Mouse (Mus musculus): ENCODE measurements at regions not wholly inside any gene's neighbourhood (a gene's known extent, or its start where the extent isn't known, plus 50 kb on each side); places are given as distances from the start of the nearest gene placed in this dataset.

- H3K4me1 ChIP-seq (replicated peaks; ENCODE audit: control insufficient read depth, insufficient read depth) = no peaks in the 10 kb centered on the region
- no peaks in the 10 kb centered on the region for H3K27me3 ChIP-seq (ENCODE audit: control insufficient read depth, insufficient read depth, low read length)
- WGBS = 44% methylated on average over 14 of the region's 14 CpGs
- DNase-seq (ENCODE audit: low spot score) (peak; percentile 20), ATAC-seq (ENCODE audit: low FRiP score, low TSS enrichment) (0 out of 2 replicates have a peak, but pooled peaks have one; percentile 49)
- H3K4me2 ChIP-seq (replicated peaks; ENCODE audit: low read depth) = no peak overlapping the region; the same call in 1 of the 2 replicates
- no peak overlapping the region for H3K9ac ChIP-seq (ENCODE audit: low read length)
- H3K9me3 ChIP-seq (ENCODE audit: control insufficient read depth, low read length) = no peaks in the 10 kb centered on the region
- TF ChIP-seq CTCF (IDR thresholded peaks at IDR 0.05; ENCODE audit: low read depth) (no peak), EP300 (optimal IDR thresholded peaks at IDR 0.05) (no peak)
- H3K27ac ChIP-seq (replicated peaks) = no peak overlapping the region
- no peaks in the 10 kb centered on the region for H3K36me3 ChIP-seq (ENCODE audit: control insufficient read depth, insufficient read depth, low read length)
- no peak overlapping the region for H3K4me3 ChIP-seq (ENCODE audit: low read depth, low read length)
Measured at GRCm38 (mm10) chr6:98704887-98705622, 362.5 kb upstream of the Gm765 start.

- Histone ChIP-seq H3K27me3 (ENCODE audit: control insufficient read depth, insufficient read depth, low read length) (no peaks in the 10 kb centered on the region), H3K4me3 (ENCODE audit: low read depth, low read length) (no peak overlapping the region), H3K9ac (ENCODE audit: low read length) (no peak overlapping the region), H3K4me1 (replicated peaks; ENCODE audit: control insufficient read depth, insufficient read depth) (no peaks in the 10 kb centered on the region), H3K36me3 (ENCODE audit: control insufficient read depth, insufficient read depth, low read length) (no peaks in the 10 kb centered on the region), H3K4me2 (replicated peaks; ENCODE audit: low read depth) (no peak overlapping the region), H3K9me3 (ENCODE audit: control insufficient read depth, low read length) (no peaks in the 10 kb centered on the region), H3K27ac (replicated peaks) (no peak overlapping the region)
- DNase-seq (ENCODE audit: low spot score) (no peak), ATAC-seq (ENCODE audit: low FRiP score, low TSS enrichment) (no peak)
- 82% methylated on average over 7 of the region's 7 CpGs for WGBS
- TF ChIP-seq CTCF (IDR thresholded peaks at IDR 0.05; ENCODE audit: low read depth) (no peak), EP300 (optimal IDR thresholded peaks at IDR 0.05) (no peak)
Measured at GRCm38 (mm10) chr6:98697571-98697970, 355.0 kb upstream of the Gm765 start.

- Histone ChIP-seq H3K9me3 (ENCODE audit: control insufficient read depth, low read length) (no peaks in the 10 kb centered on the region), H3K4me1 (replicated peaks; ENCODE audit: control insufficient read depth, insufficient read depth) (no peaks in the 10 kb centered on the region), H3K9ac (ENCODE audit: low read length) (no peak overlapping the region), H3K36me3 (ENCODE audit: control insufficient read depth, insufficient read depth, low read length) (no peaks in the 10 kb centered on the region), H3K4me3 (ENCODE audit: low read depth, low read length) (no peak overlapping the region), H3K27ac (replicated peaks) (no peak overlapping the region), H3K4me2 (replicated peaks; ENCODE audit: low read depth) (no peak overlapping the region), H3K27me3 (ENCODE audit: control insufficient read depth, insufficient read depth, low read length) (no peaks in the 10 kb centered on the region)
- TF ChIP-seq EP300 (optimal IDR thresholded peaks at IDR 0.05) = no peak
- no peak for TF ChIP-seq CTCF (IDR thresholded peaks at IDR 0.05; ENCODE audit: low read depth)
- WGBS = 87% methylated on average over 8 of the region's 8 CpGs
- no peak for DNase-seq (ENCODE audit: low spot score)
- ATAC-seq (ENCODE audit: low FRiP score, low TSS enrichment) = no peak
Measured at GRCm38 (mm10) chr6:98693411-98693810, 350.9 kb upstream of the Gm765 start.

- TF ChIP-seq EP300 (optimal IDR thresholded peaks at IDR 0.05) = no peak
- no peak for TF ChIP-seq CTCF (IDR thresholded peaks at IDR 0.05; ENCODE audit: low read depth)
- 62% methylated on average over 9 of the region's 9 CpGs for WGBS
- DNase-seq (ENCODE audit: low spot score) = no peak
- H3K9ac ChIP-seq (ENCODE audit: low read length) = no peak overlapping the region
- H3K27ac ChIP-seq (replicated peaks) = no peak overlapping the region
- ATAC-seq (ENCODE audit: low FRiP score, low TSS enrichment) = no peak
- no peaks in the 10 kb centered on the region for H3K4me1 ChIP-seq (replicated peaks; ENCODE audit: control insufficient read depth, insufficient read depth)
- H3K36me3 ChIP-seq (ENCODE audit: control insufficient read depth, insufficient read depth, low read length) = no peaks in the 10 kb centered on the region
- H3K4me2 ChIP-seq (replicated peaks; ENCODE audit: low read depth) = no peak overlapping the region
- no peaks in the 10 kb centered on the region for H3K9me3 ChIP-seq (ENCODE audit: control insufficient read depth, low read length)
- H3K27me3 ChIP-seq (ENCODE audit: control insufficient read depth, insufficient read depth, low read length) = no peaks in the 10 kb centered on the region
- H3K4me3 ChIP-seq (ENCODE audit: low read depth, low read length) = no peak overlapping the region
Measured at GRCm38 (mm10) chr6:98690133-98690532, 347.6 kb upstream of the Gm765 start.

GRCm38 (mm10) chr6:98689395-98689794, 346.8 kb upstream of the Gm765 start:
- no peak overlapping the region for H3K4me2 ChIP-seq (replicated peaks; ENCODE audit: low read depth)
- H3K27me3 ChIP-seq (ENCODE audit: control insufficient read depth, insufficient read depth, low read length) = no peaks in the 10 kb centered on the region
- no peaks in the 10 kb centered on the region for H3K4me1 ChIP-seq (replicated peaks; ENCODE audit: control insufficient read depth, insufficient read depth)
- H3K27ac ChIP-seq (replicated peaks) = no peak overlapping the region
- no peak overlapping the region for H3K4me3 ChIP-seq (ENCODE audit: low read depth, low read length)
- ATAC-seq (ENCODE audit: low FRiP score, low TSS enrichment) (no peak), DNase-seq (ENCODE audit: low spot score) (no peak)
- H3K9ac ChIP-seq (ENCODE audit: low read length) = no peak overlapping the region
- no peaks in the 10 kb centered on the region for H3K9me3 ChIP-seq (ENCODE audit: control insufficient read depth, low read length)
- WGBS = 66% methylated on average over 3 of the region's 3 CpGs
- no peaks in the 10 kb centered on the region for H3K36me3 ChIP-seq (ENCODE audit: control insufficient read depth, insufficient read depth, low read length)
- no peak for TF ChIP-seq EP300 (optimal IDR thresholded peaks at IDR 0.05)
- no peak for TF ChIP-seq CTCF (IDR thresholded peaks at IDR 0.05; ENCODE audit: low read depth)

GRCm38 (mm10) chr6:98688624-98689023, 346.1 kb upstream of the Gm765 start:
- Histone ChIP-seq H3K36me3 (ENCODE audit: control insufficient read depth, insufficient read depth, low read length) (no peaks in the 10 kb centered on the region), H3K27ac (replicated peaks) (no peak overlapping the region), H3K27me3 (ENCODE audit: control insufficient read depth, insufficient read depth, low read length) (no peaks in the 10 kb centered on the region), H3K4me2 (replicated peaks; ENCODE audit: low read depth) (no peak overlapping the region), H3K4me3 (ENCODE audit: low read depth, low read length) (no peak overlapping the region), H3K9me3 (ENCODE audit: control insufficient read depth, low read length) (no peaks in the 10 kb centered on the region), H3K9ac (ENCODE audit: low read length) (no peak overlapping the region), H3K4me1 (replicated peaks; ENCODE audit: control insufficient read depth, insufficient read depth) (no peaks in the 10 kb centered on the region)
- ATAC-seq (ENCODE audit: low FRiP score, low TSS enrichment) (no peak), DNase-seq (ENCODE audit: low spot score) (no peak)
- WGBS = 85% methylated on average over 2 of the region's 2 CpGs
- TF ChIP-seq EP300 (optimal IDR thresholded peaks at IDR 0.05) (no peak), CTCF (IDR thresholded peaks at IDR 0.05; ENCODE audit: low read depth) (no peak)
